Mouse (Mus musculus) kidney, embryonic 14.5 days (tissue): Measurements from ENCODE around the gene Cdx2. TPM values are rescaled to one million over a fixed set of nuclear protein-coding genes. Genes with fewer than 3 reads are reported as not detected.

Experiments
- ATAC-seq: fragments of 200-750 bp; cut with Nextera tagmentation; 2 replicates; pipeline ENCODE4 v1.8.0; 2017; ENCODE audit warnings: moderate number of reproducible peaks, mild to moderate bottlenecking, moderate TSS enrichment, moderate library complexity; ENCODE audit not compliant: low FRiP score, low TSS enrichment
- H3K27ac ChIP-seq: fragments of 300-500 bp; sonication (generic); 2 replicates; pipeline ENCODE4 v1.5.1; 2014; ENCODE audit warnings: low read depth, mild to moderate bottlenecking, low read length, moderate library complexity, mixed read lengths
- H3K27me3 ChIP-seq: fragments of 300-500 bp; sonication (generic); 2 replicates; pipeline ENCODE4 v1.6.1; 2014; ENCODE audit warnings: mild to moderate bottlenecking, low read length; ENCODE audit not compliant: control insufficient read depth, insufficient read depth
- H3K36me3 ChIP-seq: fragments of 300-500 bp; sonication (generic); 2 replicates; pipeline ENCODE4 v1.6.1; 2014; ENCODE audit warnings: low read length, mixed read lengths; ENCODE audit not compliant: control insufficient read depth, insufficient read depth
- H3K4me1 ChIP-seq: fragments of 300-500 bp; sonication (generic); 2 replicates; pipeline ENCODE4 v1.6.1; 2014; ENCODE audit warnings: low read length, mixed read lengths; ENCODE audit not compliant: control insufficient read depth, insufficient read depth
- H3K4me2 ChIP-seq: fragments of 300-500 bp; sonication (generic); replicated peaks from 2 replicates; pipeline ENCODE4 v1.6.1; 2014; ENCODE audit warnings: low read depth, mild to moderate bottlenecking, low read length
- H3K4me3 ChIP-seq: fragments of 300-500 bp; sonication (generic); 2 replicates; pipeline ENCODE4 v1.5.1; 2014; ENCODE audit warnings: mild to moderate bottlenecking, low read length
- H3K9ac ChIP-seq: fragments of 300-500 bp; sonication (generic); 2 replicates; pipeline ENCODE4 v1.6.1; 2014; ENCODE audit warnings: low read depth, mild to moderate bottlenecking, low read length, moderate library complexity
- H3K9me3 ChIP-seq: fragments of 300-500 bp; sonication (generic); 2 replicates; pipeline ENCODE4 v1.6.1; 2016; ENCODE audit warnings: low read length; ENCODE audit not compliant: control insufficient read depth
- WGBS: fragments of 180-500 bp; shearing (Covaris S2); extraction: QIAGEN DNeasy Blood & Tissue Kit; methylation state at CpG from one replicate; pipeline ENCODE4 v1.1.7; 2014; 5-methylcytosine and 5-hydroxymethylcytosine counted together
- polyA plus RNA-seq: library from polyadenylated mRNA; unstranded; fragments of >200 nt; fragmentation: Nextera tagmentation; extraction: Ambion mirVana; gene quantifications from 2 replicates; pipeline ENCODE4 v1.2.1, GENCODE M21; 2014

Cdx2 gene
- polyA plus RNA-seq, 1 experiment from 2014 or later, result not detected

DNA sequence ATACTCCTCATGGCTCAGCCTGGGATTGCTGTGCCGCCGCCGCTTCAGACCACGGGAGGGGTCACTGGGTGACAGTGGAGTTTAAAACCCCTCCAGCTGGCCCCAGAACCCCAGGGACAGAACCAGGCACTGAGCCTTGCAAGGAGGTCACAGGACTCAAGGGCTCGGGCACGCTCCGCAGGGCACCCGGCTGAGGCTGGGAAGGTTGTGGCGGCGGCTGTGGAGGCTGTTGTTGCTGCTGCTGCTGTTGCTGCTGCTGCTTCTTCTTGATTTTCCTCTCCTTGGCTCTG is 5.3 kb downstream of the Cdx2 start:
- H3K9me3 ChIP-seq, result no peaks in the 10 kb centered on the region
- ATAC-seq, result no peak
- no peak overlapping the region for H3K9ac ChIP-seq
- no peaks in the 10 kb centered on the region for H3K36me3 ChIP-seq
- no peak overlapping the region for H3K27ac ChIP-seq
- H3K27me3 ChIP-seq, result peaks cover 97% of the 10 kb centered on the region
- WGBS, result 6% methylated on average over 10 of the region's 10 CpGs
- no peak overlapping the region for H3K4me3 ChIP-seq
- peaks cover 3% of the 10 kb centered on the region; the same call in 1 of the 2 replicates for H3K4me1 ChIP-seq
- no peak overlapping the region for H3K4me2 ChIP-seq

GRCm38 (mm10) chr5:147300917-147301780 is 5.9 kb downstream of the Cdx2 start:
- no peak overlapping the region for H3K27ac ChIP-seq
- no peaks in the 10 kb centered on the region for H3K9me3 ChIP-seq
- no peak for ATAC-seq
- H3K4me1 ChIP-seq, result peaks cover 3% of the 10 kb centered on the region; the same call in 1 of the 2 replicates
- 4% methylated on average over 21 of the region's 21 CpGs for WGBS
- no peak overlapping the region for H3K4me3 ChIP-seq
- H3K27me3 ChIP-seq, result peaks cover 91% of the 10 kb centered on the region
- no peak overlapping the region for H3K9ac ChIP-seq
- H3K4me2 ChIP-seq, result no peak overlapping the region
- H3K36me3 ChIP-seq, result no peaks in the 10 kb centered on the region

- WGBS, result 6% methylated on average over 4 of the region's 4 CpGs
- Histone ChIP-seq H3K4me2 (peak overlapping the region; percentile 35), H3K27me3 (peaks cover 88% of the 10 kb centered on the region), H3K9me3 (no peaks in the 10 kb centered on the region), H3K9ac (no peak overlapping the region), H3K4me3 (peak overlapping the region; percentile 22; the same call in 1 of the 2 replicates), H3K36me3 (no peaks in the 10 kb centered on the region), H3K4me1 (peaks cover 3% of the 10 kb centered on the region; the same call in 1 of the 2 replicates), H3K27ac (no peak overlapping the region)
- no peak for ATAC-seq
Measured at GRCm38 (mm10) chr5:147300001-147300363, 7.1 kb downstream of the Cdx2 start.

DNA sequence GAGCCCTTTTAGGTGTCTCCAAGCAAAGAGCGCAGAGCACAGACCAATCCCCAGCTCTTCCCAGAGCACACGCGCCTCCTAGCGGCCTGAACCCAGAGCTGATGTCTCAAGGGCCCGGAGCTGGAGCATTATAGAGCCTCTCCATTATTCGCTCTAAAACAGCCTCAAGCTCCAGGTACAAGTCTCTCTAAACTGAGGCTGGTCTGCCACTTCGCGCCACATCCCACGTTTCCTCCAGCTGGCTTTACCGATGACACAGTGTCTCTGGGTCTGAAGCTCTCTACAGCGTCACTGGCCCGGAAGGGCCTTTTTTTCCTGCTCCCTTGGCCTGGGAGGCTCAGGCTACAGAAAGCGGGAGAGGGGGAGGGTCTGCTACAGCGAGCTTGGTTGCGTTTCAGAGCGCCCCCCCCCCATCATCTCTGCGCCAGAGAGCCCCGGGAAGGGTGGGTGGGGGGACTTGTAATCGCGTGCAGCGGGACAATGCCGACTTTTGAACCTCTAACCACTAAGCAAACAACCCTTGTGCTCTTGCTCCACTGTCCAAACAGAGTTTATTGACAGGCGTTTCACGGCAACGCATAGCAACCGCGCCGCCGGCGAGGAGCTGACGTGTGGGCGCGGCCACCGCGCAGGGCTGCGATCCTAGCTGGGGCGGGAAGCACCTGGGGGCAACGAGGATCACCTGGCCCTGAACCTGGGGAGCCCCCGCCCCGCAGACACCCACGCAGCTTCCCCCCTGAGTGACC is 7.6 kb downstream of the Cdx2 start:
- no peak overlapping the region for H3K27ac ChIP-seq
- no peak overlapping the region for H3K9ac ChIP-seq
- H3K4me3 ChIP-seq, result peak overlapping the region; percentile 22; the same call in 1 of the 2 replicates
- H3K27me3 ChIP-seq, result peaks cover 88% of the 10 kb centered on the region
- peak overlapping the region; percentile 35 for H3K4me2 ChIP-seq
- under 1% methylated on average over 40 of the region's 41 CpGs for WGBS
- no peaks in the 10 kb centered on the region for H3K9me3 ChIP-seq
- H3K36me3 ChIP-seq, result no peaks in the 10 kb centered on the region
- ATAC-seq, result peak; percentile 74
- peaks cover 3% of the 10 kb centered on the region; the same call in 1 of the 2 replicates for H3K4me1 ChIP-seq

DNA sequence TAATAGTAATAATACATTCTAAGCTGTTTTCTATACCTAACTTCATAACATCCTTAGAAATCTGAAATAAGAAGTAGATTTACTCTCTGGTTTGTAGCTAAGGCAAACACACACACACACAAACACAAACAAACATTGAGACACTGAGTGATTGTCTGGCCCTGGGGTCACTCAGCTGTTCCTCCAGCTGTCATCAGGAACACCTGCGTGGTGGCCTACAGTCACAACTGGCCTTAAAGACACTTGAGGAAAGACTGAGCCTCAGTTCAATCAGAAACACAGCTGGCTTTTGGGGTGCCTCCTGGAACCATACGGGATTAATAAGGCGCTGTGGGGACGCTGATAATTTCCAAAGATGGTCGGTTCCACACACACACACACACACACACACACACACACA is 9.8 kb downstream of the Cdx2 start:
- Histone ChIP-seq H3K4me1 (peaks cover 12% of the 10 kb centered on the region), H3K4me2 (no peak overlapping the region), H3K9me3 (no peaks in the 10 kb centered on the region), H3K4me3 (no peak overlapping the region), H3K27me3 (peaks cover 80% of the 10 kb centered on the region), H3K36me3 (no peaks in the 10 kb centered on the region), H3K27ac (no peak overlapping the region), H3K9ac (no peak overlapping the region)
- no peak for ATAC-seq
- WGBS, result 81% methylated on average over 5 of the region's 5 CpGs

- Histone ChIP-seq H3K27ac (no peak overlapping the region), H3K36me3 (no peaks in the 10 kb centered on the region), H3K27me3 (peaks cover 49% of the 10 kb centered on the region), H3K4me3 (no peak overlapping the region), H3K9me3 (no peaks in the 10 kb centered on the region), H3K9ac (no peak overlapping the region), H3K4me1 (peaks cover 9% of the 10 kb centered on the region; the same call in 1 of the 2 replicates), H3K4me2 (no peak overlapping the region)
- WGBS, result 26% methylated on average over 20 of the region's 20 CpGs
- ATAC-seq, result 0 out of 2 replicates have a peak, but pooled peaks have one; percentile 29
Measured at GRCm38 (mm10) chr5:147294121-147294520, 12.9 kb downstream of the Cdx2 start.

DNA sequence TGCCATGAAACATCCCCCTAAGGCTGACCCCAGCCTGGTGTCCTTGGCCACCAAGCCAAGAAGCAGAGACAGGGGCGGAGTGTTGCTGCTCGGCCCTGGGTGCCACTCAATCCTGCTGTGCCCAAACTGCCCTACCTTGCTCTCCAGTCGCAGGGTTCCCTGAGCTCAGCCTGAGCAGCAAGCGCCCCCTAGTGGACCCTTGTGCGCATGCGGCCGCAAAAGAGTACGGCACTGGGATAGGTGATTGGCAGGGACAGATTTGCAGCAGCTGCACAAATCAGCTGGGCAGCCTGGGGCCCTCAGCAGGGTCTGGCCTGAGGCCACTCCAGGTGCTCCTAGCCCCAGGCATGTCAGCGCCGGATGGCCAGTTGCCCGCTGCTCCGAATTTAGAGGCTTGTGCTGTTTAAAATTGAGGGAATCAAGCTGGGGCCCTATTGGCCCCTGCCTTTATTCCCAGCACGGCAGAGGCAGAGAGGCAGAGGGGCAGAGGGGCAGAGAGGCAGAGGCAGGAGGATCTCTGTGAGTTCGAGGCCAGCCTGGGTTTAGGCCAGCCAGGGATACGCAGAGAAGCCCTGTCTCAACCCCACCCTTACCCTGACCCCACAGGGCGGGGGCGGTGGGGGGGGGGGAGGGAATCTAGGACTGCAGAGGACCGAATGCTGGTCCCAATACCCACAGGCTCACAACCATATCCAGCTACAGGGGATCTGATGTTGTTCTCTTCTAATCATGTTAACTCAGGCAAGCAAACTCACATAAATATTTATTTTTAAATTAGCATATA is 13.8 kb downstream of the Cdx2 start:
- Histone ChIP-seq H3K4me1 (peaks cover 9% of the 10 kb centered on the region; the same call in 1 of the 2 replicates), H3K4me3 (no peak overlapping the region), H3K36me3 (no peaks in the 10 kb centered on the region), H3K27ac (no peak overlapping the region), H3K4me2 (no peak overlapping the region), H3K9ac (no peak overlapping the region), H3K27me3 (peaks cover 41% of the 10 kb centered on the region), H3K9me3 (no peaks in the 10 kb centered on the region)
- WGBS, result 18% methylated on average over 16 of the region's 18 CpGs
- ATAC-seq, result peak; percentile 88

DNA sequence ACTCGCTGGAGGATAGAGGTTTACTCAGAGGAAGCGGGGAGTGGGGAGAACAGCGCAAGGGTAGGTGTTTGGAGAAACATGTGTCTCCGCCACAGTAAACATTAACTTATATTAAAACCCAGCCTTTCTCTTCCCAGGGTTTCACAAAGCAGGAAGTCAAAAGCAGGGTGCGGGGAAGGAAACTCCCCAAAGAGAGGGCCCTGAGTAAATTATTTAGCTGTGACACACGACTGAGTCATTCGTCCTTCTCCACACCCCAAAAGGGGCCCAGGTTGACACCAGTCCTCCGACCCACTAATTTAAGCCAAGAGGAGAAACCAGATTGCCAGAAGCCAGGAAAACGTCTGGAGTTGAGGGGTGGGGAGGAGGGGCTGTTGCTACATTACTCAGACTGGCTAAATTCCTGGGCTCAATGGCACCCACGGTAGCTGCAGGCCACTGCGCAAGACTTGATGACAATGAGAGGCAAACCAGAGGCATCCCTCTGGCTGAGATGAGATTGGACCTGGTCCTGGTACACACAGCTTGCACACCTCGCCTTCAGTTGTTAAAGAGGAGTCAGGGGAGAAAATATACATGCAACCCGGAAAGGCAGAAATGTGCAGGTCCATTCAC is 14.5 kb downstream of the Cdx2 start:
- Histone ChIP-seq H3K27me3 (peaks cover 34% of the 10 kb centered on the region), H3K4me2 (no peak overlapping the region)

More for the DNA sequence above, 14.5 kb downstream of the Cdx2 start:
- ATAC-seq, result peak; percentile 22; the same call in 1 of the 2 replicates
- peaks cover 9% of the 10 kb centered on the region; the same call in 1 of the 2 replicates for H3K4me1 ChIP-seq
- no peak overlapping the region for H3K9ac ChIP-seq
- H3K9me3 ChIP-seq, result no peaks in the 10 kb centered on the region
- no peaks in the 10 kb centered on the region for H3K36me3 ChIP-seq
- 34% methylated on average over 13 of the region's 13 CpGs for WGBS
- H3K27ac ChIP-seq, result no peak overlapping the region
- no peak overlapping the region for H3K4me3 ChIP-seq
